Mouse (Mus musculus) ES-E14 (cell line): ENCODE measurements at regions not wholly inside any gene's neighbourhood (a gene's known extent, or its start where the extent isn't known, plus 50 kb on each side); places are given as distances from the start of the nearest gene placed in this dataset.

Source experiments
- DNase-seq: peaks from one replicate; pipeline ENCODE4 v3.0.0-alpha.2; 2013; ENCODE audit warnings: low read depth, low spot score
- H3K27ac ChIP-seq: 2 replicates; pipeline ENCODE4 v1.5.1; 2012; ENCODE audit warnings: low read depth, mild to moderate bottlenecking, low read length, moderate library complexity, mixed read lengths; ENCODE audit not compliant: poor library complexity, insufficient read depth, severe bottlenecking
- H3K36me3 ChIP-seq: 2 replicates; pipeline ENCODE4 v1.6.1; 2012; ENCODE audit warnings: mild to moderate bottlenecking, low read length, moderate library complexity, mixed read lengths; ENCODE audit not compliant: control insufficient read depth, poor library complexity, insufficient read depth, severe bottlenecking
- H3K4me1 ChIP-seq, 2 experiments: fragments of 150-350 bp in 1 of 2; sonication (generic) in 1 of 2; 2 replicates each; pipeline ENCODE4 v1.6.1; 2012; ENCODE audit warnings: low read length in 2 of 2, mild to moderate bottlenecking in 1 of 2, mixed read lengths in 1 of 2; ENCODE audit not compliant: control insufficient read depth in 2 of 2, insufficient read depth in 2 of 2, poor library complexity in 1 of 2
- H3K4me3 ChIP-seq, 2 experiments: fragments of 150-350 bp in 1 of 2; sonication (generic) in 1 of 2; 2 replicates each; pipeline ENCODE4 v1.5.1; 2012; ENCODE audit warnings: low read length in 2 of 2, low read depth in 1 of 2, mild to moderate bottlenecking in 1 of 2, mixed read lengths in 1 of 2; ENCODE audit not compliant: insufficient read depth in 1 of 2, poor library complexity in 1 of 2, severe bottlenecking in 1 of 2
- H3K9ac ChIP-seq: 2 replicates; pipeline ENCODE4 v1.6.1; 2012; ENCODE audit warnings: low read depth, mild to moderate bottlenecking, low read length, mixed read lengths; ENCODE audit not compliant: poor library complexity, insufficient read depth, severe bottlenecking
- H3K9me3 ChIP-seq: fragments of 150-350 bp; sonication (generic); 2 replicates; pipeline ENCODE4 v1.6.1; 2012; ENCODE audit warnings: low read depth, mild to moderate bottlenecking, low read length; ENCODE audit not compliant: control insufficient read depth, insufficient read depth
- CHD2 ChIP-seq: IDR thresholded peaks from 2 replicates; pipeline ENCODE4 v1.6.1; 2014; ENCODE audit warnings: mild to moderate bottlenecking, low read depth, low read length, inconsistent platforms
- HCFC1 ChIP-seq: IDR thresholded peaks from 2 replicates; pipeline ENCODE4 v1.6.1; 2012; ENCODE audit warnings: low read length, inconsistent platforms, borderline replicate concordance; ENCODE audit not compliant: insufficient read depth
- MAFK ChIP-seq: IDR thresholded peaks from 2 replicates; pipeline ENCODE4 v1.6.1; 2014; ENCODE audit warnings: mild to moderate bottlenecking, low read depth, low read length, inconsistent platforms; ENCODE audit not compliant: insufficient read depth
- ZC3H11A ChIP-seq: IDR thresholded peaks from 2 replicates; pipeline ENCODE4 v1.6.1; 2012; ENCODE audit warnings: low read depth, mild to moderate bottlenecking, inconsistent platforms, low read length, borderline replicate concordance
- ZNF384 ChIP-seq: IDR thresholded peaks from 2 replicates; pipeline ENCODE4 v1.6.1; 2012; ENCODE audit warnings: low read depth, low read length, inconsistent platforms
- in situ Hi-C, 2 experiments: fragments of 600-800 bp; cut with MboI; formaldehyde crosslinking; loops; one replicate each; pipeline ENCODE4 v1.15.1; 2025; ENCODE audit warnings: low sequenced_read_pairs in 2 of 2, inconsistent platforms in 1 of 2; ENCODE audit not compliant: unreplicated experiment in 2 of 2

- Histone ChIP-seq H3K4me3 (no peak overlapping the region), H3K36me3 (no peaks in the 10 kb centered on the region), H3K9me3 (no peaks in the 10 kb centered on the region), H3K27ac (no peak overlapping the region), H3K4me1 (no peaks in the 10 kb centered on the region), H3K9ac (no peak overlapping the region)
- TF ChIP-seq HCFC1 (no peak), ZNF384 (no peak), CHD2 (no peak), ZC3H11A (no peak), MAFK (no peak)
- no peak for DNase-seq
- in situ Hi-C loops: no loop called here
These were observed 70.8 kb upstream of the Satb1 start for GRCm38 (mm10) chr17:51903885-51904284.

- Histone ChIP-seq H3K9me3 (no peaks in the 10 kb centered on the region), H3K36me3 (no peaks in the 10 kb centered on the region), H3K4me3 (no peak overlapping the region), H3K4me1 (no peaks in the 10 kb centered on the region), H3K27ac (no peak overlapping the region), H3K9ac (no peak overlapping the region)
- TF ChIP-seq HCFC1 (no peak), MAFK (no peak), ZC3H11A (no peak), ZNF384 (no peak), CHD2 (no peak)
- in situ Hi-C loops: no loop called here
- no peak for DNase-seq
These were observed 66.3 kb upstream of the Satb1 start for GRCm38 (mm10) chr17:51899376-51899775.

- DNase-seq: no peak
- Histone ChIP-seq H3K36me3 (no peaks in the 10 kb centered on the region), H3K4me1 (no peaks in the 10 kb centered on the region), H3K9me3 (no peaks in the 10 kb centered on the region), H3K9ac (no peak overlapping the region), H3K4me3 (no peak overlapping the region), H3K27ac (no peak overlapping the region)
- in situ Hi-C loops: no loop called here
- TF ChIP-seq ZNF384 (no peak), HCFC1 (no peak), CHD2 (no peak), MAFK (no peak), ZC3H11A (no peak)
These were observed 63.1 kb upstream of the Satb1 start for GRCm38 (mm10) chr17:51896160-51896559.

GRCm38 (mm10) chr17:51894278-51894677 lies 61.2 kb upstream of the Satb1 start:
- in situ Hi-C loops: no loop called here

GRCm38 (mm10) chr17:51892856-51893255 lies 59.8 kb upstream of the Satb1 start:
- H3K4me3 ChIP-seq: no peak overlapping the region
- H3K9me3 ChIP-seq: no peaks in the 10 kb centered on the region
- no peak for TF ChIP-seq CHD2
- TF ChIP-seq MAFK: no peak
- TF ChIP-seq ZC3H11A: no peak
- TF ChIP-seq HCFC1: no peak
- TF ChIP-seq ZNF384: no peak
- no peak for DNase-seq
- no peaks in the 10 kb centered on the region for H3K4me1 ChIP-seq
- no peak overlapping the region for H3K27ac ChIP-seq
- H3K9ac ChIP-seq: no peak overlapping the region
- in situ Hi-C loops: no loop called here
- no peaks in the 10 kb centered on the region for H3K36me3 ChIP-seq

More at GRCm38 (mm10) chr17:51894278-51894677, 61.2 kb upstream of the Satb1 start:
- H3K4me3 ChIP-seq: no peak overlapping the region
- DNase-seq: no peak
- TF ChIP-seq ZNF384 (no peak), MAFK (no peak), CHD2 (no peak), ZC3H11A (no peak), HCFC1 (no peak)
- no peaks in the 10 kb centered on the region for H3K36me3 ChIP-seq
- H3K9ac ChIP-seq: no peak overlapping the region
- H3K4me1 ChIP-seq: no peaks in the 10 kb centered on the region
- H3K9me3 ChIP-seq: no peaks in the 10 kb centered on the region
- no peak overlapping the region; the same call in 1 of the 2 replicates for H3K27ac ChIP-seq
